Mouse (Mus musculus) macrophage (primary cell): Measurements from ENCODE around the gene Slc35b2. TPM values are rescaled to one million over a fixed set of nuclear protein-coding genes. Genes with fewer than 3 reads are reported as not detected.

ENCODE experiments used
- H3K27ac ChIP-seq: fragments of 350-480 bp; formaldehyde crosslinking; 2 replicates; pipeline ENCODE4 v1.9.0; 2021
- H3K36me3 ChIP-seq: fragments of 350-480 bp; formaldehyde crosslinking; 2 replicates; pipeline ENCODE4 v1.9.0; 2021; ENCODE audit errors: inconsistent target
- H3K4me3 ChIP-seq: fragments of 350-480 bp; formaldehyde crosslinking; 2 replicates; pipeline ENCODE4 v1.9.0; 2021; ENCODE audit errors: inconsistent target
- H3K79me2 ChIP-seq: fragments of 350-480 bp; formaldehyde crosslinking; 2 replicates; pipeline ENCODE4 v1.9.0; 2021; ENCODE audit errors: inconsistent target
- WGBS: methylation state at CpG from one replicate; pipeline ENCODE4 v1.1.7; 2026; ENCODE audit warnings: inconsistent platforms; ENCODE audit not compliant: missing documents; 5-methylcytosine and 5-hydroxymethylcytosine counted together
- polyA plus RNA-seq: library from polyadenylated mRNA; stranded (reverse); fragments of 250-400 nt; gene quantifications from 3 replicates; pipeline ENCODE4 v1.2.4, GENCODE M21; 2018; ENCODE audit warnings: inconsistent platforms
- total RNA-seq, 78 experiments: library from RNA; depleted of rRNA; stranded (reverse); fragments of 250-400 nt; gene quantifications; 1 replicate in 9 of 78; 2 replicates in 24 of 78; 3 replicates in 43 of 78; 4 replicates in 2 of 78; pipeline ENCODE4 v1.2.4; 2018; ENCODE audit warnings: inconsistent platforms in 56 of 78

Slc35b2 gene
- 100 to 1,000 TPM in 12 of 26 experiments, 10 to 100 TPM in 14; 21.2 to 410 (median 74.1) TPM for total RNA-seq (2018; cell fraction: chromatin; rRNA removed)
- 10 to 100 TPM; 41.0 to 71.6 (median 56.5) TPM for total RNA-seq (2018; cell fraction: cytosol; rRNA removed)
- 100 to 1,000 TPM in 13 of 26 experiments, 10 to 100 TPM in 13; 49.8 to 383 (median 91.4) TPM for total RNA-seq (2018; cell fraction: nucleus; rRNA removed)
- 41.2 to 72.8 TPM (median 58.2 TPM) in 3 replicates for polyA plus RNA-seq

GRCm38 (mm10) chr17:45563655-45564530 lies at the start of gene Slc35b2:
Gene Slc35b2, plus strand, starts transcription at chr17:45563874.
- H3K79me2 ChIP-seq, result peaks cover 12% of the 10 kb centered on the region
- under 1% methylated on average over 52 of the region's 61 CpGs for WGBS
- H3K36me3 ChIP-seq, result peaks cover 40% of the 10 kb centered on the region
- peak within 1 kb of the TSS; percentile 73 for H3K4me3 ChIP-seq
- peak within 1 kb of the TSS; percentile 34 for H3K27ac ChIP-seq

GRCm38 (mm10) chr17:45515204-45515726 lies 48.4 kb upstream of the Slc35b2 start:
- H3K27ac ChIP-seq, result no peak overlapping the region
- 94% methylated on average over 14 of the region's 15 CpGs for WGBS

GRCm38 (mm10) chr17:45515806-45516205 lies 47.9 kb upstream of the Slc35b2 start:
- Histone ChIP-seq H3K79me2 (no peaks in the 10 kb centered on the region), H3K4me3 (no peak overlapping the region), H3K36me3 (no peaks in the 10 kb centered on the region), H3K27ac (no peak overlapping the region)
- 97% methylated on average over 9 of the region's 10 CpGs for WGBS

More at GRCm38 (mm10) chr17:45515204-45515726, 48.4 kb upstream of the Slc35b2 start:
- no peaks in the 10 kb centered on the region for H3K36me3 ChIP-seq
- H3K4me3 ChIP-seq, result no peak overlapping the region
- no peaks in the 10 kb centered on the region for H3K79me2 ChIP-seq

GRCm38 (mm10) chr17:45516488-45516887 lies 47.2 kb upstream of the Slc35b2 start:
- H3K27ac ChIP-seq, result no peak overlapping the region
- H3K4me3 ChIP-seq, result no peak overlapping the region
- no peaks in the 10 kb centered on the region for H3K36me3 ChIP-seq
- no peaks in the 10 kb centered on the region for H3K79me2 ChIP-seq
- 67% methylated on average over 8 of the region's 8 CpGs for WGBS

- 92% methylated on average over 21 of the region's 21 CpGs for WGBS
Observed at GRCm38 (mm10) chr17:45517135-45517534, 46.5 kb upstream of the Slc35b2 start.

GRCm38 (mm10) chr17:45517549-45518215 lies 46.0 kb upstream of the Slc35b2 start:
- H3K36me3 ChIP-seq, result no peaks in the 10 kb centered on the region
- 74% methylated on average over 27 of the region's 28 CpGs for WGBS

More at GRCm38 (mm10) chr17:45517135-45517534, 46.5 kb upstream of the Slc35b2 start:
- Histone ChIP-seq H3K27ac (no peak overlapping the region), H3K36me3 (no peaks in the 10 kb centered on the region), H3K4me3 (no peak overlapping the region), H3K79me2 (no peaks in the 10 kb centered on the region)

GRCm38 (mm10) chr17:45518766-45519475 lies 44.8 kb upstream of the Slc35b2 start:
- WGBS, result 92% methylated on average over 12 of the region's 12 CpGs
- no peaks in the 10 kb centered on the region for H3K79me2 ChIP-seq
- H3K36me3 ChIP-seq, result no peaks in the 10 kb centered on the region
- no peak overlapping the region for H3K27ac ChIP-seq
- H3K4me3 ChIP-seq, result no peak overlapping the region

More at GRCm38 (mm10) chr17:45517549-45518215, 46.0 kb upstream of the Slc35b2 start:
- Histone ChIP-seq H3K79me2 (no peaks in the 10 kb centered on the region), H3K27ac (no peak overlapping the region), H3K4me3 (no peak overlapping the region)

GRCm38 (mm10) chr17:45520136-45520535 lies 43.5 kb upstream of the Slc35b2 start:
- Histone ChIP-seq H3K36me3 (no peaks in the 10 kb centered on the region), H3K4me3 (no peak overlapping the region), H3K27ac (no peak overlapping the region), H3K79me2 (no peaks in the 10 kb centered on the region)
- 97% methylated on average over 11 of the region's 11 CpGs for WGBS

- no peaks in the 10 kb centered on the region for H3K79me2 ChIP-seq
- H3K4me3 ChIP-seq, result no peak within 1 kb of the TSS
- no peaks in the 10 kb centered on the region for H3K36me3 ChIP-seq
- H3K27ac ChIP-seq, result no peak within 1 kb of the TSS
- WGBS, result 10% methylated on average over 21 of the region's 21 CpGs
Observed at GRCm38 (mm10) chr17:45523263-45523662, 40.4 kb upstream of the Slc35b2 start, which contains the start of gene Tcte1. Gene Tcte1, plus strand, starts transcription at chr17:45523434.

- Histone ChIP-seq H3K27ac (no peak overlapping the region), H3K79me2 (no peaks in the 10 kb centered on the region), H3K4me3 (no peak overlapping the region), H3K36me3 (no peaks in the 10 kb centered on the region)
- WGBS, result 82% methylated on average over 3 of the region's 4 CpGs
Observed at GRCm38 (mm10) chr17:45524961-45525360, 38.7 kb upstream of the Slc35b2 start.

GRCm38 (mm10) chr17:45526571-45526970 lies 37.1 kb upstream of the Slc35b2 start:
- Histone ChIP-seq H3K79me2 (no peaks in the 10 kb centered on the region), H3K27ac (no peak overlapping the region), H3K4me3 (no peak overlapping the region), H3K36me3 (no peaks in the 10 kb centered on the region)
- 58% methylated on average over 5 of the region's 5 CpGs for WGBS

GRCm38 (mm10) chr17:45530346-45530782 lies 33.3 kb upstream of the Slc35b2 start:
- Histone ChIP-seq H3K79me2 (no peaks in the 10 kb centered on the region), H3K4me3 (no peak overlapping the region), H3K27ac (no peak overlapping the region), H3K36me3 (no peaks in the 10 kb centered on the region)
- WGBS, result 31% methylated on average over 13 of the region's 13 CpGs

GRCm38 (mm10) chr17:45532896-45533295 lies 30.8 kb upstream of the Slc35b2 start:
- Histone ChIP-seq H3K36me3 (no peaks in the 10 kb centered on the region), H3K79me2 (no peaks in the 10 kb centered on the region), H3K27ac (no peak overlapping the region), H3K4me3 (no peak overlapping the region)
- WGBS, result 48% methylated on average over 13 of the region's 15 CpGs

GRCm38 (mm10) chr17:45536264-45536663 lies 27.4 kb upstream of the Slc35b2 start:
- Histone ChIP-seq H3K36me3 (no peaks in the 10 kb centered on the region), H3K4me3 (no peak overlapping the region), H3K79me2 (no peaks in the 10 kb centered on the region), H3K27ac (no peak overlapping the region)
- WGBS, result 13% methylated on average over 5 of the region's 5 CpGs
